Mouse (Mus musculus) CH12.LX (cell line): Measurements from ENCODE around the gene Schip1.

ENCODE experiments used
- CHD1 ChIP-seq: IDR thresholded peaks from 2 replicates; pipeline ENCODE4 v1.6.1; 2012; ENCODE audit warnings: low read depth, low read length, improper control_type of control experiment, inconsistent platforms
- CTCF ChIP-seq, 2 experiments: IDR thresholded peaks in 1 of 2; conservative IDR thresholded peaks in 1 of 2; 2 replicates each; pipeline ENCODE4 v1.5.1; 2011 to 2012; ENCODE audit warnings: low read depth in 2 of 2, low read length in 2 of 2, improper control_type of control experiment in 1 of 2, inconsistent platforms in 1 of 2, mild to moderate bottlenecking in 1 of 2, moderate library complexity in 1 of 2
- E2F4 ChIP-seq: IDR thresholded peaks from 2 replicates; pipeline ENCODE4 v1.6.1; 2011; ENCODE audit warnings: low read depth, low read length, improper control_type of control experiment; ENCODE audit not compliant: insufficient replicate concordance
- EP300 ChIP-seq: IDR thresholded peaks from 2 replicates; pipeline ENCODE4 v1.6.1; 2011; ENCODE audit warnings: low read length, improper control_type of control experiment
- MAX ChIP-seq: IDR thresholded peaks from 2 replicates; pipeline ENCODE4 v1.6.1; 2011; ENCODE audit warnings: low read length, improper control_type of control experiment
- NELFE ChIP-seq: IDR thresholded peaks from 2 replicates; pipeline ENCODE4 v1.6.1; 2011; ENCODE audit warnings: low read depth, low read length, improper control_type of control experiment
- NRF1 ChIP-seq: IDR thresholded peaks from 2 replicates; pipeline ENCODE4 v1.6.1; 2014; ENCODE audit warnings: low read depth, mild to moderate bottlenecking, inconsistent platforms, low read length, improper control_type of control experiment, moderate library complexity
- POLR2A ChIP-seq: IDR thresholded peaks from 2 replicates; pipeline ENCODE4 v1.6.1; 2011; ENCODE audit warnings: low read depth, mild to moderate bottlenecking, improper control_type of control experiment, low read length
- USF2 ChIP-seq: conservative IDR thresholded peaks from 2 replicates; pipeline ENCODE4 v1.6.1; 2011; ENCODE audit warnings: low read depth, low read length, improper control_type of control experiment
- ZC3H11A ChIP-seq: IDR thresholded peaks from 2 replicates; pipeline ENCODE4 v1.6.1; 2012; ENCODE audit warnings: low read depth, mild to moderate bottlenecking, inconsistent platforms, low read length, improper control_type of control experiment
- ZKSCAN1 ChIP-seq: IDR thresholded peaks from 2 replicates; pipeline ENCODE4 v1.6.1; 2012; ENCODE audit warnings: low read depth, inconsistent platforms, low read length, improper control_type of control experiment, borderline replicate concordance
- ZMIZ1 ChIP-seq: IDR thresholded peaks from 2 replicates; pipeline ENCODE4 v1.6.1; 2012; ENCODE audit warnings: low read depth, mild to moderate bottlenecking, inconsistent platforms, low read length, improper control_type of control experiment

DNA sequence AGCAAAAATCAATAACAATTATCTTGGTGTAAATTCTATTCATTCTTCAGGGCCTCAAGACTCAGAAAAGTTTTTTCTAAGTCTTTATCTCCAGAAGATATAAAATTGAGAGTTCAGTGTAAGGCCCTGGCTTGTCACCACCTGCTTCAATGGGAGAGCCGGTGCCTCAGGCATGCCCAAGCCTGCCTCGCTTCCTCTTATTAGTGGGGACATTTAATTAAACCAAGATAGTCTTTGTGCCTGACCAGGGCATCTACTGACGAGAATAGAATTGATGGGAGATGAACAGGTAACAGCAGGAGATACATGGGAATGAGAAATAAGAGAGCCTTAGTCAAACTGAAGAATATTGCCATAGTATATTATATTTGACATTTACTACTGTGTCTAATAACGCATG, 27.5 kb downstream of the Schip1 start:
- no peak for TF ChIP-seq CHD1
- TF ChIP-seq NELFE = no peak
- no peak for TF ChIP-seq USF2
- TF ChIP-seq CTCF (conservative IDR thresholded peaks at IDR 0.05 in 1 of 2, IDR thresholded peaks at IDR 0.05 in 1 of 2; ENCODE audit: low read depth in 2 of 2, low read length in 2 of 2) = no peak
- no peak for TF ChIP-seq POLR2A
- no peak for TF ChIP-seq EP300
- no peak for TF ChIP-seq MAX
- no peak for TF ChIP-seq E2F4
- TF ChIP-seq ZKSCAN1 = no peak
- no peak for TF ChIP-seq ZC3H11A
- no peak for TF ChIP-seq NRF1
- no peak for TF ChIP-seq ZMIZ1
